Mouse (Mus musculus): Measurements from ENCODE around the gene Kank1. TPM values are rescaled to one million over a fixed set of nuclear protein-coding genes. Genes with fewer than 3 reads are reported as not detected.

Gene Kank1
- polyA plus RNA-seq, 1 experiment from 2014 or later: 23.1 TPM

DNA sequence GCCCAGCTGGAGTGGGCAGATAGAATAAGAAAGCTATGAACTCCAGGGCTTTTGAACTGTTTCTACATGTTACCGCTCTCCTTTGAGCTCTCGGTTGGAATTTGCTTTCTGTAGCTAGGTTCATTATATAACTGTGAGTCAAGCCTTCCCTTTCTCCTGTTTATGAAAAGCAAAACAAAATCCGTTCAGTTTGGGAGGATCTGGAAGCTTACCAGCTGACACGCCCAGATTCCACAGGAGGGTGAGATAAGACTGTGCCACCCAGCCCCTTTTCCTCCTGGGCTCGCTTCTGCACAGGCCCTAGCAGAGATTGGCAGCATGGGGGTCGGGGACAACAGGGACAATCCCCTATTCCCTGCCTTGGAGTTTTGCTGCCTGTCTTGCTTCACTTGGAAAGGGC, 30.5 kb downstream of the Kank1 start:
- Histone ChIP-seq H3K4me3 (no peak overlapping the region), H3K9me3 (replicated peaks) (peaks cover 8% of the 10 kb centered on the region; the same call in 1 of the 2 replicates), H3K36me3 (peaks cover 12% of the 10 kb centered on the region), H3K27ac (replicated peaks) (no peak overlapping the region), H3K4me1 (peaks cover 30% of the 10 kb centered on the region), H3K27me3 (ENCODE audit: low read depth, poor library complexity, severe bottlenecking) (peaks cover 5% of the 10 kb centered on the region; the same call in 1 of the 2 replicates)
- no peak for DNase-seq (ENCODE audit: low spot score)
- 32% methylated on average over 6 of the region's 6 CpGs for WGBS

DNA sequence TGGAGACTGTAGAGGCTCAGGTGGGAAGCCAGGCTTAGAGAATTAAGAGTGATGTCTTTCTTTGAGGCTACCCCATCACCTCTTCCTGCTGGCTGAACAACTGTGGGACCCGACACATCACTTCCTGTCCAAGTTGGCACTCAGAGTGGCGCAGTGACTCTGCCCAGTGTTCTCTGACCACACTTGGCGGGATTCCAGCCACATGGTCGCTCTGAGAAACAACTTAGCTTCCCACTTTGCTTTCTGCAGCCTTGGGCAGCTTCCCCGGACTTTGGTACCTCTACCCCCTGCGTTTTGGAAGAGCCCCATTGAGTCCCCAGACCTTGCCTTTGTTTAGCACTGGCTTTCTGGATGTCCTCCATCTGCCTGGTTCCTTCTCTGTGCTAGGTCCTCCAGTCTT, 31.8 kb downstream of the Kank1 start:
- H3K27ac ChIP-seq (replicated peaks): no peak overlapping the region
- no peak for DNase-seq (ENCODE audit: low spot score)
- H3K4me3 ChIP-seq: no peak overlapping the region
- peaks cover 12% of the 10 kb centered on the region for H3K36me3 ChIP-seq
- peaks cover 8% of the 10 kb centered on the region; the same call in 1 of the 2 replicates for H3K9me3 ChIP-seq (replicated peaks)
- WGBS: 88% methylated on average over 6 of the region's 6 CpGs
- peaks cover 33% of the 10 kb centered on the region for H3K4me1 ChIP-seq
- H3K27me3 ChIP-seq (ENCODE audit: low read depth, poor library complexity, severe bottlenecking): peaks cover 5% of the 10 kb centered on the region; the same call in 1 of the 2 replicates

DNA sequence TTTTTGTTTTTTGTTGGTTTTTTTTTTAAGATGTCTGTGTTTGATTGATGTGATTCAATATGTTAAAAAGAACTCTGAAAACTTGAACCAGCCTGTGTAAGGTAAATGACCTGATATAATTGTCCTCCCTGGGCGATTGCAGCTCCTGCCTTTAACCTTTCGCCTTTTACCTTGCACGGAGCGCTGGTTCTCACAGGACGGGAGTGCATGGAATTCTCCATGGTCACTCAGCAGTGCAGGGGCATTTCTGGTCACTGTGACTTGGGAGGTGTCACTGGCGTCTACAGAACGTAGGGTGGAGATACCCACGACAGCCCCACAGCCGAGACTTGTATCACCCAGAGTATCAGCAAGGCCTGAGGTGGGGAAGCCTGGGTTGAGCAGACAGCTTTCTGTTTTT, 34.8 kb downstream of the Kank1 start:
- Histone ChIP-seq H3K27me3 (ENCODE audit: low read depth, poor library complexity, severe bottlenecking) (peaks cover 5% of the 10 kb centered on the region; the same call in 1 of the 2 replicates), H3K36me3 (peaks cover 21% of the 10 kb centered on the region), H3K9me3 (replicated peaks) (peaks cover 8% of the 10 kb centered on the region; the same call in 1 of the 2 replicates), H3K4me3 (no peak overlapping the region), H3K4me1 (peaks cover 22% of the 10 kb centered on the region), H3K27ac (replicated peaks) (no peak overlapping the region)
- WGBS: 65% methylated on average over 9 of the region's 9 CpGs
- DNase-seq (ENCODE audit: low spot score): no peak

DNA sequence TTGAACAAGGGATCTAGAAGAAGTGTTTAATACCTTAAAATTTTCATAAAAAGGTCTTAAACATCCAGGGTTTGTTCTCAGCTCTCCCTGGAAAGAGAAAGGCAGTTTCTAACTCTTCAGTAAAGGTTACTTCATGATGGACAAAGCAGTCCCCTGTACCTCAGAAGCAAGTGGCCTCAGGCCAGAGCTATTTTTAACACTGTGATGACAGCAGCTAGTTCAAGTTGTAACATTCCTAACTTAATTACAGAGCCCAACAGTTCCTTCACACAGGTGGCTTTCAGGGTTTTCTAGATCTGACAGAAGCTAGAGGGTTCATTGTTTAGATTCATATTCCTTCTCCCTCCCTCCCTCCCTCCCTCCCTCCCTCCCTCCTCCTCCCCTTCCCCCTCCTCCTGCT, 36.4 kb downstream of the Kank1 start:
- Histone ChIP-seq H3K9me3 (replicated peaks) (peaks cover 8% of the 10 kb centered on the region; the same call in 1 of the 2 replicates), H3K27ac (replicated peaks) (no peak overlapping the region), H3K4me3 (no peak overlapping the region), H3K4me1 (peaks cover 7% of the 10 kb centered on the region; the same call in 1 of the 2 replicates), H3K36me3 (peaks cover 32% of the 10 kb centered on the region), H3K27me3 (ENCODE audit: low read depth, poor library complexity, severe bottlenecking) (no peaks in the 10 kb centered on the region)
- DNase-seq (ENCODE audit: low spot score): no peak

DNA sequence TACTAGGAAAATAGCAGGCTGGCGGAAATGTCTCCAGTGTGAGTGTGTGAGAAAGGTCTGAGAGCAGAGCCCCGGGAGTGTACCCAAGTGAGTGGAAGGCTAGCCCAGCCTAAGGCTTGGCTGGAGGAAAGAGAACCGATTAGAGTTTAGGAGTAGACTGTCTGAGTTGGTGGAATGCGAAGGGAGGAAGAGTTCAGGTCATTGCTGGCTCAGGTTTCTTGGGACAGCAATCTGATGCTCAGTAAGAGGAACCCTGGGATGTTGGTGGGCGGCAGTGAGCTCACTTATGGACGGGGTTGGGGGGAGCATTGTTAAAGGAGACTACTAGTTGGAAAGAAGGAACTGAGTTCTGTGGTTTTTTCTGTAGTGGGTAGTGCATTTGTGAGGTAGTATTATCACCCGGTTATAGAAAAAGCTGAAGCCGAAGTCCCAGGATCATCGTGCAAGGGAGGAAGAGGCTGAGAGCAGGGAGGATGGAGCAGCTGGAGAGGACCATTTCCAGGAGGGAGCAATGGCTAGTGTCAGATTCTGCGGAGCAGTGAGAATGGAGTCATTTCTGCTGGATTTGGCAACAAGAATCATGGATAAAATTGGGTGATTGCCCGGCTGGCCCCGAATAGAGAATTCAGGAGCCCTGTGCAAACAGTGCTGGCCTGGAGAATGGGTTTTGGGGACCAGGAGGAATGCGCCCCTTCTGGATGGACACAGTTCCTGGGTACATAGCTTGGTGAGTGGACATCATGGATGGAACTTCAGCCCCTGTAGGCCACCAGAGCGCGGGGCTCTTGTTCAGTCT, 40.0 kb downstream of the Kank1 start:
- no peak for DNase-seq (ENCODE audit: low spot score)
- 93% methylated on average over 15 of the region's 15 CpGs for WGBS
- H3K36me3 ChIP-seq: peaks cover 22% of the 10 kb centered on the region
- H3K9me3 ChIP-seq (replicated peaks): no peaks in the 10 kb centered on the region
- H3K4me1 ChIP-seq: peaks cover 4% of the 10 kb centered on the region; the same call in 1 of the 2 replicates
- H3K4me3 ChIP-seq: no peak overlapping the region
- no peaks in the 10 kb centered on the region for H3K27me3 ChIP-seq (ENCODE audit: low read depth, poor library complexity, severe bottlenecking)
- no peak overlapping the region for H3K27ac ChIP-seq (replicated peaks)

DNA sequence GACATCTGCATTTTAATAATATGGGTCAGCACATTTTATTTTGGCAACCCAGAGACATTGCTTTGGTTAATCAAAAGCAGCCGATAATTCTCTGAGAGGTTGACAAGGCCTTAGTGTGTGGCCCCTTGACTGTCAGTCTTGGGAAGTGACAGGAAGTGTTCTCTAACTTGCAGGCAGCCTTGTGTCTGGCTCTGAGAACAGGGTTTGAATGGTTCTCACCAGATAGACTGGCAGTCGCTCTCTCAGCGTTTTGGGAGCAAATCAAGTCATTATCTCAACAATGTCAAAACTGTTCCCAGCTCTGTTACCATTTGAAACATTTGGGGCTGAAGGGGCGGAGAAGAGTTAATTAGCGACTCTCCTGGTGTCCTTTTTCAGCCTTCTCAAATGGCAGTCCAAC, 41.0 kb downstream of the Kank1 start:
- no peak overlapping the region for H3K27ac ChIP-seq (replicated peaks)
- 58% methylated on average over 5 of the region's 5 CpGs for WGBS
- peaks cover 22% of the 10 kb centered on the region for H3K36me3 ChIP-seq
- no peaks in the 10 kb centered on the region for H3K4me1 ChIP-seq
- H3K27me3 ChIP-seq (ENCODE audit: low read depth, poor library complexity, severe bottlenecking): no peaks in the 10 kb centered on the region
- no peak overlapping the region for H3K4me3 ChIP-seq
- no peak for DNase-seq (ENCODE audit: low spot score)
- H3K9me3 ChIP-seq (replicated peaks): no peaks in the 10 kb centered on the region

DNA sequence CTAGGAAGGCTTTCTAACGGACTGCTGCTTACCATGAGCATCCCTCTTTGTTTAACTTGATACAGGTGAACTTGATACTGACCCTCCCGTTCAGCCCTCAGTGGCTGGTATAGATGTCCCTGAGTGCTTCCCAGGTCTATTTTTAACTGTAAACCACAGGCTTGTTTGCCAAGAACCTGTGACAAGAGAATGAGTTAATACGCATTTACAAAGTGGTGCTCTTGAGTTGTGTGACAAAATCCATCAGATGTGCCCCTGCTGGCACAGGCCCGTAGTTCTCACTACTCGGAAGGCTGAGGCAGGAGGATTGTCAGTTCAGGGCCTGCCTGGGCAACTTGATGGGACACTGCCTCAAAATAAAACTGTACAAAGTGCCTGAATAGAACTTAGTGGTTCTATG, 42.8 kb downstream of the Kank1 start:
- Histone ChIP-seq H3K4me3 (no peak overlapping the region), H3K4me1 (no peaks in the 10 kb centered on the region), H3K9me3 (replicated peaks) (no peaks in the 10 kb centered on the region), H3K36me3 (peaks cover 28% of the 10 kb centered on the region), H3K27ac (replicated peaks) (no peak overlapping the region), H3K27me3 (ENCODE audit: low read depth, poor library complexity, severe bottlenecking) (no peaks in the 10 kb centered on the region)
- DNase-seq (ENCODE audit: low spot score): no peak
- WGBS: 91% methylated on average over 5 of the region's 5 CpGs

DNA sequence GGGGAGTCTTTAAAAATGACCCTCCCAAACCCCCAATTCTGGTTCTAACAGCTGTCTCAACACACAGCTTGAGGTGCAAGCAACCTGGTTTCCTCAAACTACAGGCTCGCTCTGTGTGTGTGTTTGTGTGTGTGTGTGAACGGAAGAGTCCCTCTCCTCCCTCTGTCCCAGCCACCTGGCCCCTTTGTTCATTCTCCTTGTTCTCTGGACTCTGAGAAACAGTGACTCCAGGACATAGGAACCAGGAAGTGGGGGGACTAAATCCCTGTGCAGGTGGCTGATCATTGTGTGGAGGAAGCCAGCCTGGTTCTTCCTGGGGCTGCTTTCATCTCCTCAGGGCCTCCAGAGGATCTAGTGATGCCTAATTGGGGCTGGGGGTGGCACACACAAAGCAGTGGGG, 46.9 kb downstream of the Kank1 start:
- Histone ChIP-seq H3K36me3 (peaks cover 9% of the 10 kb centered on the region), H3K27ac (replicated peaks) (no peak overlapping the region), H3K4me1 (peaks cover 9% of the 10 kb centered on the region), H3K27me3 (ENCODE audit: low read depth, poor library complexity, severe bottlenecking) (no peaks in the 10 kb centered on the region), H3K9me3 (replicated peaks) (no peaks in the 10 kb centered on the region), H3K4me3 (no peak overlapping the region)
- DNase-seq (ENCODE audit: low spot score): no peak
- 87% methylated on average over 2 of the region's 2 CpGs for WGBS

DNA sequence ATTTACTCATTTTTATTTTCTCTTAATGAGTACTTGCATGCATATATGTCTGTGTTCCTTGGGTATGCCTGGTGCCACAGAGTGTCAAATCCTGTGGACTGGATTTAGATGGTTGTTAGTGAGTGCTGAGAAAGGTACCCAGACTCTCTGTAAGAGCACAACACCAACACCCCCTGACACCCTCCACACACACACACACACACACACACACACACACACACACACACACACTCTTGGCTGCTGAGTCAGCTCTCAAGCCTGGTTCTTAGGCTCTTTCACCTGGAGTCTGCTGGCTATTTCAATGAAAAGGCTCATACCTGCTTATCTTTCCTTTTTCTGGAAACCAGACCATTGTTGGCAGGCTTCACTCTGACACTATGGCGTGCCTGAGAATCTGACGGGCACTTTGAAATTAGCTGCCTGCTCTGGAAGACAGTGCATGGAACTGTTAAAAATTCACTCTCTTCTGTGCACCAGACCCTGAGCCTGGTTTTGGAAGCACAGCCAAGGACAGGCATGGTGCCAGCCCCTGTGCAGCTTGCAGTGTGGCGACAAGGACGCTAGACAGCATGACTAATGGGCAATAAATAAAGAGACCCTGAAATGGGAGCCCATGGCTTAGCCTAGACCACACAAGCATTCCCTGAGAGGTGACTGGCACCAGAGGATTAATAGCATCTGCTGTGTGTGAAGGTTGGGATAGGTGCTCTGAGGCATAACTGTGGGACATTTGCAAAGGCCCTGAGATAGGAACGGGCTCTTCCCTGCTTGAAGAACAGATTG, 49.2 kb downstream of the Kank1 start:
- WGBS: 70% methylated on average over 5 of the region's 5 CpGs
- H3K4me3 ChIP-seq: no peak overlapping the region
- H3K9me3 ChIP-seq (replicated peaks): no peaks in the 10 kb centered on the region
- no peaks in the 10 kb centered on the region for H3K27me3 ChIP-seq (ENCODE audit: low read depth, poor library complexity, severe bottlenecking)
- no peak for DNase-seq (ENCODE audit: low spot score)
- peaks cover 7% of the 10 kb centered on the region for H3K36me3 ChIP-seq
- H3K4me1 ChIP-seq: peaks cover 9% of the 10 kb centered on the region
- H3K27ac ChIP-seq (replicated peaks): no peak overlapping the region

DNA sequence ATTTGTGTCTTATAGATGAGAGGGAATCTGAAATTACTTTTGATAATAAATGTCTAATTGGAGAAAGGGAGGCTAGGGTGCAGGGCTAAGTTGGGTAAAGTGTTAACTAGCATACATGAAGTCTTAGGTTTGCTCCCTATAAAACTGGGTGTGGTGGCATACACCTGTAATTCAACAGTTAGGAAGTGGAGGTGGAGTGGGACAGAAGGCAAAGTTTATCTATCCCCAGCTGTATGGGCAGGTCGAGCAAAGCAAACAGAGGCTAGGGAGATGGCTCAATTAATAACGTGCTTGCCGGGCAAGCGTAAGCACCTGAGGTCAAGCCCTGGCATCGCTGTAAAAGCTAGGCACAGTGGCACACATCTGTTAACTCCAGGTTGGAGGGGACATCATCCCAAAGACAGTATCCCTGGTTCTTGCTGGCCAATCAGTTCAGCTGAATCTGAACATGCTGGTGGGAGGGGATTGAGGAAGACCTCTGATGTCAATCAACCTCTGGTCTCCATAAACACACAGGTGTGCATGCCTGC, 54.3 kb downstream of the Kank1 start:
- no peak for DNase-seq (ENCODE audit: low spot score)

DNA sequence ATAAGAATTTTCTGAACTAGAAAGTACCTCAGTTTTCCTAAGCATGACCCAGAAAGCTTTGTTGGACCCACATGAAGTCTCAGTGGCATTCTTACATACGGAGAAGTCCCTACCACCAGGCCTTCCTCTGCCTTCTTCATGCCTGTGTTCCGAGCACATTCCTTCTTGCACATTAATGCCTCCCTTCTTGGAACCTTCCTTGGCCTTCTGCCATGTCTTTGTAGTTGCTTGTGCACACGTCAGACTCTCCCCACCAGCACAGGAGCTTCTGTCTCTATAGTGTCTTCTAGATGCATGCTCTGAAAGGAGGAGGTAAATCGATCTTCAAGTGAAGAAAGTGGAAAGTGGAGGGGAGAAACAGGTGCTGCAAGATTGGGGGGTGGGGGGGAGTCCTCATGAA, 58.4 kb downstream of the Kank1 start:
- 91% methylated on average over 4 of the region's 4 CpGs for WGBS
- no peak overlapping the region for H3K27ac ChIP-seq (replicated peaks)
- no peaks in the 10 kb centered on the region for H3K36me3 ChIP-seq
- H3K4me3 ChIP-seq: no peak overlapping the region
- no peak for DNase-seq (ENCODE audit: low spot score)
- no peaks in the 10 kb centered on the region for H3K27me3 ChIP-seq (ENCODE audit: low read depth, poor library complexity, severe bottlenecking)
- no peaks in the 10 kb centered on the region for H3K9me3 ChIP-seq (replicated peaks)
- no peaks in the 10 kb centered on the region for H3K4me1 ChIP-seq

More for the DNA sequence above, 54.3 kb downstream of the Kank1 start:
- Histone ChIP-seq H3K27me3 (ENCODE audit: low read depth, poor library complexity, severe bottlenecking) (no peaks in the 10 kb centered on the region), H3K9me3 (replicated peaks) (no peaks in the 10 kb centered on the region), H3K36me3 (no peaks in the 10 kb centered on the region), H3K27ac (replicated peaks) (no peak overlapping the region), H3K4me1 (peaks cover 3% of the 10 kb centered on the region), H3K4me3 (no peak overlapping the region)
- 93% methylated on average over 5 of the region's 5 CpGs for WGBS

DNA sequence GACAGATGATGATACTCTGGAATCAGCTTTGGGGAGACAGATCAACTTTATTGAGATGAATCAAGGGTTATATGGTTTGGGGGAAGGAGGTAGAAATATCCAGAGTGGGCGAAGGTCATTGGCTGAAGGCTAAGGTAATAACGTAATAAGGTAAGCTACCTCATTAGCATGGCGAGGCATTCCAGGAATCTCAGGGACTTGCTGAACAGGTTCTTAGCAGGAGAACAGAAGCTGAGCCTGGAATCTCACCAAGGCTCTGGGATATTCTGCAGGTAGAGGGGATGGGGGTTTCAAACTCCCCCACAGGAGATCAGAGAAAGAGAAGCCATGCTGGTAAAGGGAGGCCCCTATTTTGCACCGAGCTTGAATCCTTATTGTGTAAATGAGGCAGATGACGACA, 60.5 kb downstream of the Kank1 start:
- Histone ChIP-seq H3K27me3 (ENCODE audit: low read depth, poor library complexity, severe bottlenecking) (no peaks in the 10 kb centered on the region), H3K4me3 (no peak overlapping the region), H3K27ac (replicated peaks) (no peak overlapping the region), H3K36me3 (no peaks in the 10 kb centered on the region), H3K9me3 (replicated peaks) (no peaks in the 10 kb centered on the region), H3K4me1 (no peaks in the 10 kb centered on the region)
- WGBS: 81% methylated on average over 5 of the region's 5 CpGs
- DNase-seq (ENCODE audit: low spot score): no peak

Measured in midbrain, embryonic 10.5 days (tissue).